Mouse (Mus musculus): ENCODE data around the gene Rubcnl.

Rubcnl gene

DNA sequence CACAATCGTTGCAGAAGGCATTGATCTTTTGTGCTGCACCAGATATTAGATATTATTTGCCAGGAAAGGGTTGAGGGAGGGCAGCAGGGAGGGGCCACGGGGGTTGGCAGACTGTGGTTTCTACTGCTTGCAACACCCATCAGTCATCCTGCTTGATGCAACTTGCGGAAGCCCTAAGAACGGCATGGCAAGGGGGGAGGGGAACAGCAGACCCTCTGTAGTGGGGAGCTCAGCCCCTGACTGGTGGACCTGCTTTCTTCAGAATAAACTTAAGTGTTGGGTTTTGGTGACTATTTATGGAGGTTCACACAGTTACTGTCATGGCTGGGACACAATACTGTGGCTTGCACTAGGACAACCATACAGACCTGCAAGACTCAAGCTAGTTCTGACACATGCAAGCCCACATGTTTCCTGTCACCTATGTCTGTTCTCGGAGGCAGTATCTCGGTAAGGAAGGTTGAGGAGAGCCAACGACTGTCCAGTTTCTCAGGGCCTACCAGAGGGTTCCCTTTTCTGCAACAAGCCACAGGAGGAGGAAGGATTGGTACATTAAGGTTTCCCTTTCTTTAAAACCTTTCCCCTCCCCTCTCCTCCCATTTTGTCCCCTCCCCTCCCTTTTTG, 53.6 kb downstream of the Rubcnl start:
- DNase-seq (ENCODE audit: extremely low spot score, low read depth, low spot score), result no peak

DNA sequence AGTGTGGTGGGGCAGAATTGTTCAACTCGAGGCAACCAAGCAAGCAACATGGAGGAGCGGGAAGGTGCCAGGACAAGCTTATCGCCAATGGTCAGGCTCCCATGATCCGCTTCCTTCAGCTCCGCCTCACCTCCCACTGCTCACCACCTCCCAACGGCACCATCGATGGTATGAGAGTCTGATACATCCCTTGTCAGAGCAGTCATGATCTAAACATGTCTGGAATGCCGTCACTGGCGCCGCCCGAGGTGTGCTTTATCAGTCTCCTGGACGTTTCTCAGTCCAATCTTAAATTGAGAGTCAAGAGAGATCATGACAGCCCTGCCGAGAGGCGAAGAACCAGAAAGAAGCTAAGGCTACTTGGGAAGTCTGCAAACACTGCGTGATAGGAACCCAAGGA, 55.3 kb downstream of the Rubcnl start:
- no peak for DNase-seq (ENCODE audit: extremely low spot score, low read depth, low spot score)

DNA sequence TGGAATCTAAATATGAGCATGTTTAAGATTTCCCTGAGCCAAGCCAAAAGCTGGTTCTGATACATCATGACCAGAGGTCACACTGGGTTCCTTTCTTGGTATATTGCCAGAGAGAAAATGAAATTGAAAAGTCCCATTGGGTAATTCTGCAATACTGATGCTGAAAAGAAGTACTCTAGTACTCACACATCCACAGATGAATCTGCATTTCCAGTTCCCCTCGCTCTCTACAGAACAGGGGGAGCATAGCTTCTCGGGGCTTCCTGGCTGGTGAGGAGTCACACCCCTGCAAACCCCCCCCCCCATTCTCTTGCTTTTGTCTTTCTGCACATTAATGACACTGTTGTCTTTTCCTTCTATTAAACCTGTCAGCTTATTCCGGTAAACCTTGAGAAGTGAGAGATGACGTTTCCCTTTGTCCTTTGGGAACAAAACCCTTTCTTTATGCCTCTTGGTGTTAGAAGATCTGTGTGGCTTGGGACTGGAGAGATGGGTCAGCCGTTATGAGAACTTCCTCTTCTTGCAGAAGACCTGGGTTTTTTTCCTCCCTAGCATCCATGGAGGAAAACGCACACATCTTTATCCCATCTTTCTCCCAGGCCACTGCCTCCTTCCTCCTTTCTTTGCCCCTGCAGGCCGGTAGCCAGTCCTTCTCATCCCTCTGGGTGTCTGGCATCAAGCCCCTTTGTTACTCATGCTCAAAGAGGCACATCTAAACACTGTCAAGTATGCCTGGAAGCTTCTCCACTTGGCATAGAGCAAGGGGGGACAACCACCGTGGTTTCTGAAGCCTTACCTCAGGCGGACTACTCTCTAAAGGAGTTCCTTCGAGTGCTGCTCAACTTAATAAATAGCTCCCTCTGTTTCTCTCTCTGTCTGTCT, 59.7 kb downstream of the Rubcnl start:
- no peak for DNase-seq (ENCODE audit: extremely low spot score, low read depth, low spot score)

DNA sequence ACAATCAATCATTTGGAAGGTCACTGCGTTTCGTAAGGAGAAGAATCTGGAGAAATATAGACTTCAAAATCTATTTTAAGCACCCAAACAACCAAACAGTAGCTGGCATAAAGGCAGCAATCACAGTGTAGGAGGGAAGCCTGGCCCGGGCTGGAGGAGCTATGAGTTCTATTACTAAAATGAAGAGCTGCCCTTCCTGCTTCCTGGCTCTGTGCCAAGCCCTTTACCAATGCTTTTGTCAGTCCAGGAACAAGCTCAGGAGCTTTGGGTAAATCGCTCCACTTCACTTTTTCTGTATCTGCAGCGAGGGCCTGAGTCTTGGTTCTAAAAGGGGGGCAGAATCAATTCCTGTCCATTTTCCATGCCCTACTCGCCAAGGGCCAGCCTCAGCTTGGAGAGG, 62.1 kb downstream of the Rubcnl start:
- no peak for DNase-seq (ENCODE audit: extremely low spot score, low read depth, low spot score)
